Mouse (Mus musculus): ENCODE results near the gene Tasp1. TPM values are rescaled to one million over a fixed set of nuclear protein-coding genes. Genes with fewer than 3 reads are reported as not detected.

Gene Tasp1
- polyA plus RNA-seq, 1 experiment from 2014 or later = 11.8 TPM

GRCm38 (mm10) chr2:139784465-139784864, 282.1 kb downstream of the Tasp1 start:
- no peak for ATAC-seq (ENCODE audit: low read depth)
- Histone ChIP-seq H3K4me3 (ENCODE audit: low read depth, low read length) (no peak overlapping the region), H3K9me3 (replicated peaks; ENCODE audit: control insufficient read depth, low read length) (no peaks in the 10 kb centered on the region), H3K27ac (ENCODE audit: low read length) (no peak overlapping the region), H3K36me3 (ENCODE audit: control insufficient read depth, insufficient read depth) (no peaks in the 10 kb centered on the region), H3K9ac (ENCODE audit: low read depth, low read length) (no peak overlapping the region), H3K4me1 (ENCODE audit: control insufficient read depth, low read depth, low read length) (no peaks in the 10 kb centered on the region), H3K4me2 (ENCODE audit: low read depth, low read length) (no peak overlapping the region), H3K27me3 (ENCODE audit: control insufficient read depth, insufficient read depth, low read depth, low read length) (no peaks in the 10 kb centered on the region)
- 47% methylated on average over 1 of the region's 1 CpGs for WGBS (ENCODE audit: insufficient replicate concordance)

Other genes starting within 250 kb of the Tasp1 start
- not detected in 2 replicates for gene Gm17374, start 85.2 kb upstream of the Tasp1 start, polyA plus RNA-seq (2015; fragmentation: Nextera tagmentation; extraction: Ambion mirVana)
- gene Esf1, start 103.8 kb upstream of the Tasp1 start, polyA plus RNA-seq (2015; fragmentation: Nextera tagmentation; extraction: Ambion mirVana) = 7.5 and 8.9 TPM in 2 replicates
- 5.9 and 6.6 TPM in 2 replicates for gene Ndufaf5, start 103.8 kb upstream of the Tasp1 start, polyA plus RNA-seq (2015; fragmentation: Nextera tagmentation; extraction: Ambion mirVana)

All from liver, embryonic 16.5 days (tissue).